Mouse (Mus musculus) ES-E14 (cell line): ENCODE measurements around the gene Sox13. TPM values are rescaled to one million over a fixed set of nuclear protein-coding genes. Genes with fewer than 3 reads are reported as not detected.

Experiments
- DNase-seq: peaks from one replicate; pipeline ENCODE4 v3.0.0-alpha.2; 2013; ENCODE audit warnings: low read depth, low spot score
- H3K27ac ChIP-seq: 2 replicates; pipeline ENCODE4 v1.5.1; 2012; ENCODE audit warnings: low read depth, mild to moderate bottlenecking, low read length, moderate library complexity, mixed read lengths; ENCODE audit not compliant: poor library complexity, insufficient read depth, severe bottlenecking
- H3K36me3 ChIP-seq: 2 replicates; pipeline ENCODE4 v1.6.1; 2012; ENCODE audit warnings: mild to moderate bottlenecking, low read length, moderate library complexity, mixed read lengths; ENCODE audit not compliant: control insufficient read depth, poor library complexity, insufficient read depth, severe bottlenecking
- H3K4me1 ChIP-seq, 2 experiments: fragments of 150-350 bp in 1 of 2; sonication (generic) in 1 of 2; 2 replicates each; pipeline ENCODE4 v1.6.1; 2012; ENCODE audit warnings: low read length in 2 of 2, mild to moderate bottlenecking in 1 of 2, mixed read lengths in 1 of 2; ENCODE audit not compliant: control insufficient read depth in 2 of 2, insufficient read depth in 2 of 2, poor library complexity in 1 of 2
- H3K4me3 ChIP-seq, 2 experiments: fragments of 150-350 bp in 1 of 2; sonication (generic) in 1 of 2; 2 replicates each; pipeline ENCODE4 v1.5.1; 2012; ENCODE audit warnings: low read length in 2 of 2, low read depth in 1 of 2, mild to moderate bottlenecking in 1 of 2, mixed read lengths in 1 of 2; ENCODE audit not compliant: insufficient read depth in 1 of 2, poor library complexity in 1 of 2, severe bottlenecking in 1 of 2
- H3K9ac ChIP-seq: 2 replicates; pipeline ENCODE4 v1.6.1; 2012; ENCODE audit warnings: low read depth, mild to moderate bottlenecking, low read length, mixed read lengths; ENCODE audit not compliant: poor library complexity, insufficient read depth, severe bottlenecking
- H3K9me3 ChIP-seq: fragments of 150-350 bp; sonication (generic); 2 replicates; pipeline ENCODE4 v1.6.1; 2012; ENCODE audit warnings: low read depth, mild to moderate bottlenecking, low read length; ENCODE audit not compliant: control insufficient read depth, insufficient read depth
- CHD2 ChIP-seq: IDR thresholded peaks from 2 replicates; pipeline ENCODE4 v1.6.1; 2014; ENCODE audit warnings: mild to moderate bottlenecking, low read depth, low read length, inconsistent platforms
- HCFC1 ChIP-seq: IDR thresholded peaks from 2 replicates; pipeline ENCODE4 v1.6.1; 2012; ENCODE audit warnings: low read length, inconsistent platforms, borderline replicate concordance; ENCODE audit not compliant: insufficient read depth
- MAFK ChIP-seq: IDR thresholded peaks from 2 replicates; pipeline ENCODE4 v1.6.1; 2014; ENCODE audit warnings: mild to moderate bottlenecking, low read depth, low read length, inconsistent platforms; ENCODE audit not compliant: insufficient read depth
- ZC3H11A ChIP-seq: IDR thresholded peaks from 2 replicates; pipeline ENCODE4 v1.6.1; 2012; ENCODE audit warnings: low read depth, mild to moderate bottlenecking, inconsistent platforms, low read length, borderline replicate concordance
- ZNF384 ChIP-seq: IDR thresholded peaks from 2 replicates; pipeline ENCODE4 v1.6.1; 2012; ENCODE audit warnings: low read depth, low read length, inconsistent platforms
- in situ Hi-C, 2 experiments: fragments of 600-800 bp; cut with MboI; formaldehyde crosslinking; loops; one replicate each; pipeline ENCODE4 v1.15.1; 2025; ENCODE audit warnings: low sequenced_read_pairs in 2 of 2, inconsistent platforms in 1 of 2; ENCODE audit not compliant: unreplicated experiment in 2 of 2
- total RNA-seq: library from RNA; depleted of rRNA; stranded (reverse); fragments of 300-350 nt; gene quantifications from 2 replicates; pipeline ENCODE4 v1.2.3, GENCODE M21; 2012

The Sox13 gene
- total RNA-seq, 1 experiment: 11.1 TPM

GRCm38 (mm10) chr1:133448351-133448931 is 24.3 kb upstream of the Sox13 start:
- TF ChIP-seq ZNF384: no peak; the same call in 1 of the 2 replicates
- TF ChIP-seq HCFC1: no peak
- no peak for TF ChIP-seq CHD2
- no peak for TF ChIP-seq MAFK
- TF ChIP-seq ZC3H11A: no peak
- Histone ChIP-seq H3K27ac (no peak overlapping the region), H3K4me3 (peak overlapping the region; percentile 14 to 16; a peak in 3 of 4 replicates), H3K4me1 (peaks cover 9 to 21% of the 10 kb centered on the region in 2 experiments; a peak in 3 of 4 replicates), H3K9ac (peak overlapping the region; percentile 40; the same call in 1 of the 2 replicates), H3K9me3 (no peaks in the 10 kb centered on the region), H3K36me3 (no peaks in the 10 kb centered on the region)
- in situ Hi-C loops: no loop called here
- DNase-seq: no peak

- no peak overlapping the region for H3K27ac ChIP-seq
These were observed 22.1 kb upstream of the Sox13 start for GRCm38 (mm10) chr1:133446291-133446690.

GRCm38 (mm10) chr1:133444315-133444714 is 20.1 kb upstream of the Sox13 start:
- no peak for DNase-seq
- Histone ChIP-seq H3K36me3 (no peaks in the 10 kb centered on the region), H3K9me3 (no peaks in the 10 kb centered on the region), H3K4me3 (no peak overlapping the region), H3K9ac (no peak overlapping the region), H3K4me1 (peaks cover 2 to 7% of the 10 kb centered on the region in 2 experiments; a peak in 2 of 4 replicates), H3K27ac (no peak overlapping the region)
- in situ Hi-C loops: no loop called here
- no peak for TF ChIP-seq HCFC1
- no peak for TF ChIP-seq CHD2
- no peak for TF ChIP-seq ZNF384
- no peak for TF ChIP-seq MAFK
- no peak for TF ChIP-seq ZC3H11A

More at GRCm38 (mm10) chr1:133446291-133446690, 22.1 kb upstream of the Sox13 start:
- Histone ChIP-seq H3K4me1 (peaks cover 5 to 11% of the 10 kb centered on the region in 2 experiments; a peak in 2 of 4 replicates), H3K9me3 (no peaks in the 10 kb centered on the region), H3K36me3 (no peaks in the 10 kb centered on the region), H3K9ac (no peak overlapping the region), H3K4me3 (no peak overlapping the region)
- DNase-seq: no peak
- TF ChIP-seq CHD2: no peak
- TF ChIP-seq ZC3H11A: no peak
- no peak for TF ChIP-seq HCFC1
- TF ChIP-seq MAFK: no peak
- TF ChIP-seq ZNF384: no peak
- in situ Hi-C loops: no loop called here

- no peak for TF ChIP-seq HCFC1
- no peak for TF ChIP-seq MAFK
- no peak for TF ChIP-seq ZNF384
- TF ChIP-seq ZC3H11A: no peak
- no peak for TF ChIP-seq CHD2
- Histone ChIP-seq H3K4me3 (no peak overlapping the region), H3K36me3 (no peaks in the 10 kb centered on the region), H3K9ac (no peak overlapping the region), H3K27ac (no peak overlapping the region), H3K4me1 (peaks cover 3 to 21% of the 10 kb centered on the region in 2 experiments; a peak in 3 of 4 replicates), H3K9me3 (no peaks in the 10 kb centered on the region)
- in situ Hi-C loops: no loop called here
- DNase-seq: no peak
These were observed 13.9 kb upstream of the Sox13 start for GRCm38 (mm10) chr1:133437916-133438683.
